Mouse (Mus musculus): ENCODE data around the gene Zfp408. TPM values are rescaled to one million over a fixed set of nuclear protein-coding genes. Genes with fewer than 3 reads are reported as not detected.

The Zfp408 gene
- total RNA-seq (2015; ENCODE audit: low replicate concordance) = 5.0 and 10.1 TPM in 2 replicates
- 1.1 and 3.6 TPM in 2 replicates for total RNA-seq (2017; ENCODE audit: low replicate concordance)

GRCm38 (mm10) chr2:91649553-91650359, at the start of gene Zfp408, which contains the start of gene Arhgap1:
Gene Zfp408 (minus strand): TSS chr2:91649791.
Gene Arhgap1 (plus strand): TSS chr2:91649860.
- ATAC-seq (replicated peaks; ENCODE audit: low FRiP score, poor library complexity, severe bottlenecking) = peak; percentile 92

GRCm38 (mm10) chr2:91699225-91699624, 49.6 kb upstream of the Zfp408 start:
- ATAC-seq (replicated peaks; ENCODE audit: low FRiP score, poor library complexity, severe bottlenecking) = no peak

- ATAC-seq (replicated peaks; ENCODE audit: low FRiP score, poor library complexity, severe bottlenecking) = no peak
Observed at GRCm38 (mm10) chr2:91696225-91696590, 46.6 kb upstream of the Zfp408 start.

- ATAC-seq (replicated peaks; ENCODE audit: low FRiP score, poor library complexity, severe bottlenecking) = no peak
Observed at GRCm38 (mm10) chr2:91695436-91696224, 46.0 kb upstream of the Zfp408 start.

- ATAC-seq (replicated peaks; ENCODE audit: low FRiP score, poor library complexity, severe bottlenecking) = no peak
Observed at GRCm38 (mm10) chr2:91689452-91689851, 39.9 kb upstream of the Zfp408 start.

GRCm38 (mm10) chr2:91683919-91684318, 34.3 kb upstream of the Zfp408 start:
- no peak for ATAC-seq (replicated peaks; ENCODE audit: low FRiP score, poor library complexity, severe bottlenecking)

- ATAC-seq (replicated peaks; ENCODE audit: low FRiP score, poor library complexity, severe bottlenecking) = no peak
Observed at GRCm38 (mm10) chr2:91682850-91683249, 33.3 kb upstream of the Zfp408 start.

GRCm38 (mm10) chr2:91676961-91677360, 27.4 kb upstream of the Zfp408 start:
- no peak for ATAC-seq (replicated peaks; ENCODE audit: low FRiP score, poor library complexity, severe bottlenecking)

- ATAC-seq (replicated peaks; ENCODE audit: low FRiP score, poor library complexity, severe bottlenecking) = no peak
Observed at GRCm38 (mm10) chr2:91676420-91676819, 26.8 kb upstream of the Zfp408 start.

- no peak for ATAC-seq (replicated peaks; ENCODE audit: low FRiP score, poor library complexity, severe bottlenecking)
Observed at GRCm38 (mm10) chr2:91674895-91675294, 25.3 kb upstream of the Zfp408 start.

- ATAC-seq (replicated peaks; ENCODE audit: low FRiP score, poor library complexity, severe bottlenecking) = no peak
Observed at GRCm38 (mm10) chr2:91673587-91673986, 24.0 kb upstream of the Zfp408 start.

- ATAC-seq (replicated peaks; ENCODE audit: low FRiP score, poor library complexity, severe bottlenecking) = no peak
Observed at GRCm38 (mm10) chr2:91670038-91670437, 20.4 kb upstream of the Zfp408 start.

- ATAC-seq (replicated peaks; ENCODE audit: low FRiP score, poor library complexity, severe bottlenecking) = no peak
Observed at GRCm38 (mm10) chr2:91669326-91669725, 19.7 kb upstream of the Zfp408 start.

GRCm38 (mm10) chr2:91667747-91668146, 18.2 kb upstream of the Zfp408 start:
- ATAC-seq (replicated peaks; ENCODE audit: low FRiP score, poor library complexity, severe bottlenecking) = no peak

- no peak for ATAC-seq (replicated peaks; ENCODE audit: low FRiP score, poor library complexity, severe bottlenecking)
Observed at GRCm38 (mm10) chr2:91666386-91666910, 16.9 kb upstream of the Zfp408 start.

GRCm38 (mm10) chr2:91664780-91665179, 15.2 kb upstream of the Zfp408 start:
- no peak for ATAC-seq (replicated peaks; ENCODE audit: low FRiP score, poor library complexity, severe bottlenecking)

GRCm38 (mm10) chr2:91660981-91661380, 11.4 kb upstream of the Zfp408 start:
- no peak for ATAC-seq (replicated peaks; ENCODE audit: low FRiP score, poor library complexity, severe bottlenecking)

- no peak for ATAC-seq (replicated peaks; ENCODE audit: low FRiP score, poor library complexity, severe bottlenecking)
Observed at GRCm38 (mm10) chr2:91659657-91660056, 10.1 kb upstream of the Zfp408 start.

- ATAC-seq (replicated peaks; ENCODE audit: low FRiP score, poor library complexity, severe bottlenecking) = no peak
Observed at GRCm38 (mm10) chr2:91656774-91657173, 7.2 kb upstream of the Zfp408 start.

- ATAC-seq (replicated peaks; ENCODE audit: low FRiP score, poor library complexity, severe bottlenecking) = no peak
Observed at GRCm38 (mm10) chr2:91655827-91656226, 6.2 kb upstream of the Zfp408 start.

- no peak for ATAC-seq (replicated peaks; ENCODE audit: low FRiP score, poor library complexity, severe bottlenecking)
Observed at GRCm38 (mm10) chr2:91655388-91655787, 5.8 kb upstream of the Zfp408 start.

All from erythroid progenitor cell, adult 5-6 weeks (primary cell).